In the genomic region with DNA sequence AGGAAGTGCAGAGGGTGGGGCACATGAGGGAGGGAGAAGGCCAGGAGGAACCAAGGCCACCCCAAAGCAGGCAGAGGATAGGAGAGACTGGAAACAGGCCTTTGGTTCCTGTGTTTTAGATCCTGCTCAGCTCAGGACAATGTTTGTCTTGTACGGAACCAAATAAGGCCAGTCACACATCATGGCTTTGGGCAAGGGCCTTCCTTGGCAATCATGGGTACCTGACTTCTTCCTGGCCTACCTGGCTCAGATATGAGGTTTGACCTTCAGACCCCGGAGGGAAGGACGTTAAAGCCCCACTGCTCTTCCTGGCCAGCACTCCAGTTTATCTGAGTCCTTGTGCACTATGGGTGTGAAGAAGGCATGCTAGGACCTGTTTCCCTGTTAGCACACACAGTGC, we compare ENCODE assay signal across 24 mouse cellular contexts.
A peak's percentile ranks its signal among the peaks of the same experiment; 100 is the strongest.
DNase-seq lines count a peak whose midpoint lies in the region; ATAC-seq and TF ChIP-seq lines count a peak whose summit lies in the region.
"Had no signal": no experiment of that assay in that cellular context is flagged by ENCODE, and none has a peak within 500 bp of the region (broad histone marks: within the 10 kb centered on the region; RNA-seq: fewer than 3 reads in every experiment).

No protein-coding gene starts in this region.

- peak overlapping the region; percentile 71 for H3K27ac ChIP-seq in lung, embryonic 15.5 days
- no peak overlapping the region for H3K27ac ChIP-seq in stomach, embryonic 14.5 days (ENCODE audit: low read length)
- H3K27ac ChIP-seq in stomach, postnatal 0 days (replicated peaks), result no peak overlapping the region
- no peak overlapping the region for H3K27ac ChIP-seq in stomach, embryonic 15.5 days
- H3K27ac ChIP-seq: embryonic facial prominence, embryonic 12.5 days; embryonic facial prominence, embryonic 15.5 days; gastrocnemius, adult 2 months; hindbrain, embryonic 10.5 days; hindbrain, embryonic 13.5 days had no signal

- TF ChIP-seq POLR2A in lung, adult 2 months (IDR thresholded peaks at IDR 0.05; ENCODE audit: borderline replicate concordance, extremely low read depth, low read depth, low read length), result no peak

- no peaks in the 10 kb centered on the region for H3K9me3 ChIP-seq in lung, embryonic 15.5 days
- H3K9me3 ChIP-seq in stomach, embryonic 14.5 days (ENCODE audit: control insufficient read depth, low read depth, low read length), result no peaks in the 10 kb centered on the region
- no peaks in the 10 kb centered on the region for H3K9me3 ChIP-seq in stomach, postnatal 0 days (ENCODE audit: control insufficient read depth, low read length)
- no peaks in the 10 kb centered on the region for H3K9me3 ChIP-seq in stomach, embryonic 15.5 days
- H3K9me3 ChIP-seq: embryonic facial prominence, embryonic 12.5 days; embryonic facial prominence, embryonic 15.5 days; hindbrain, embryonic 10.5 days had no signal

- no peak for TF ChIP-seq EP300 in stomach, postnatal 0 days (optimal IDR thresholded peaks at IDR 0.05)

- no peak for ATAC-seq in lung, embryonic 15.5 days (ENCODE audit: borderline replicate concordance, extremely low read depth, low FRiP score, low TSS enrichment)
- peak; percentile 24; the same call in 1 of the 2 replicates for ATAC-seq in stomach, embryonic 14.5 days (ENCODE audit: insufficient number of reproducible peaks, insufficient read depth, low FRiP score, low read depth)
- no peak for ATAC-seq in stomach, postnatal 0 days (ENCODE audit: low FRiP score, low TSS enrichment)
- ATAC-seq in stomach, embryonic 15.5 days (ENCODE audit: insufficient read depth, low FRiP score, low read depth), result peak; percentile 18; the same call in 1 of the 2 replicates
- ATAC-seq: activated CD4-positive, CD25-positive, alpha-beta regulatory T cell, adult 4 months; CD4-positive, CD25-positive, alpha-beta regulatory T cell, adult 4 months; forebrain, embryonic 14.5 days; forebrain, postnatal 0 days; hindbrain, embryonic 16.5 days had no signal

- no peaks in the 10 kb centered on the region for H3K27me3 ChIP-seq in lung, embryonic 15.5 days
- no peaks in the 10 kb centered on the region for H3K27me3 ChIP-seq in stomach, embryonic 14.5 days (ENCODE audit: control insufficient read depth, insufficient read depth, low read length)
- no peaks in the 10 kb centered on the region for H3K27me3 ChIP-seq in stomach, postnatal 0 days (ENCODE audit: control insufficient read depth, insufficient read depth, low read length)
- H3K27me3 ChIP-seq in stomach, embryonic 15.5 days (replicated peaks), result no peaks in the 10 kb centered on the region
- H3K27me3 ChIP-seq: embryonic facial prominence, embryonic 12.5 days; embryonic facial prominence, embryonic 15.5 days; hindbrain, embryonic 13.5 days had no signal

- H3K4me3 ChIP-seq in lung, embryonic 15.5 days, result no peak overlapping the region
- H3K4me3 ChIP-seq in lung, adult 2 months (replicated peaks; ENCODE audit: extremely low read depth, low read depth, low read length), result no peak overlapping the region
- no peak overlapping the region for H3K4me3 ChIP-seq in stomach, embryonic 14.5 days (ENCODE audit: low read depth, low read length)
- no peak overlapping the region for H3K4me3 ChIP-seq in stomach, postnatal 0 days (ENCODE audit: low read depth, low read length)
- H3K4me3 ChIP-seq in stomach, embryonic 15.5 days (replicated peaks), result no peak overlapping the region
- H3K4me3 ChIP-seq: embryonic facial prominence, embryonic 12.5 days; embryonic facial prominence, embryonic 15.5 days; gastrocnemius, adult 2 months; hindbrain, embryonic 10.5 days; hindbrain, embryonic 13.5 days had no signal

- no peak for DNase-seq in lung, adult 2 months
- DNase-seq in stomach, postnatal 0 days (ENCODE audit: low spot score), result no peak
- no peak for DNase-seq in adrenal gland, adult 8-10 months
- DNase-seq: adrenal gland, postnatal 10 days; adrenal gland, postnatal 36 days; cerebellum, adult 18-20 months; cerebellum, adult 9-11 months; cerebellum, postnatal 25 days; forebrain, postnatal 0 days; gastrocnemius, adult 2 months; gastrocnemius, postnatal 14 days; heart, adult 18-20 months; heart, postnatal 36 days had no signal

- peaks cover 14% of the 10 kb centered on the region; the same call in 1 of the 2 replicates for H3K4me1 ChIP-seq in lung, embryonic 15.5 days
- no peaks in the 10 kb centered on the region for H3K4me1 ChIP-seq in lung, adult 2 months (ENCODE audit: control insufficient read depth, insufficient read depth, low read length)
- H3K4me1 ChIP-seq in stomach, embryonic 14.5 days (ENCODE audit: control insufficient read depth, insufficient read depth, low read length), result no peaks in the 10 kb centered on the region
- no peaks in the 10 kb centered on the region for H3K4me1 ChIP-seq in stomach, postnatal 0 days (replicated peaks; ENCODE audit: control insufficient read depth, insufficient read depth)
- no peaks in the 10 kb centered on the region for H3K4me1 ChIP-seq in stomach, embryonic 15.5 days
- H3K4me1 ChIP-seq: embryonic facial prominence, embryonic 12.5 days; embryonic facial prominence, embryonic 15.5 days had no signal

- WGBS in lung, embryonic 15.5 days, result 65% methylated on average over 3 of the region's 3 CpGs
- 72% methylated on average over 3 of the region's 3 CpGs for WGBS in lung, adult 2 months
- 75% methylated on average over 3 of the region's 3 CpGs for WGBS in stomach, embryonic 14.5 days
- 68% methylated on average over 3 of the region's 3 CpGs for WGBS in stomach, postnatal 0 days
- WGBS in stomach, embryonic 15.5 days, result 71% methylated on average over 3 of the region's 3 CpGs

- no peak overlapping the region for H3K4me2 ChIP-seq in lung, embryonic 15.5 days
- no peak overlapping the region for H3K4me2 ChIP-seq in stomach, embryonic 14.5 days (replicated peaks; ENCODE audit: low read depth, low read length)
- H3K4me2 ChIP-seq in stomach, postnatal 0 days (replicated peaks; ENCODE audit: low read depth), result no peak overlapping the region
- H3K4me2 ChIP-seq in stomach, embryonic 15.5 days, result no peak overlapping the region
- H3K4me2 ChIP-seq: embryonic facial prominence, embryonic 12.5 days; embryonic facial prominence, embryonic 15.5 days; hindbrain, embryonic 13.5 days had no signal

- no peak overlapping the region for H3K9ac ChIP-seq in lung, embryonic 15.5 days
- no peak overlapping the region for H3K9ac ChIP-seq in stomach, embryonic 14.5 days (replicated peaks; ENCODE audit: low read depth, low read length)
- H3K9ac ChIP-seq in stomach, postnatal 0 days (ENCODE audit: low read length), result no peak overlapping the region
- no peak overlapping the region for H3K9ac ChIP-seq in stomach, embryonic 15.5 days
- H3K9ac ChIP-seq: embryonic facial prominence, embryonic 12.5 days; embryonic facial prominence, embryonic 15.5 days; forebrain, postnatal 0 days; hindbrain, embryonic 13.5 days had no signal

- no peaks in the 10 kb centered on the region for H3K36me3 ChIP-seq in lung, embryonic 15.5 days
- no peaks in the 10 kb centered on the region for H3K36me3 ChIP-seq in stomach, embryonic 14.5 days (ENCODE audit: control insufficient read depth, insufficient read depth, low read length)
- no peaks in the 10 kb centered on the region for H3K36me3 ChIP-seq in stomach, postnatal 0 days (ENCODE audit: control insufficient read depth, insufficient read depth, low read length)
- no peaks in the 10 kb centered on the region for H3K36me3 ChIP-seq in stomach, embryonic 15.5 days
- H3K36me3 ChIP-seq: embryonic facial prominence, embryonic 12.5 days; embryonic facial prominence, embryonic 15.5 days; hindbrain, embryonic 10.5 days; hindbrain, embryonic 13.5 days had no signal

- no peak for TF ChIP-seq CTCF in lung, adult 2 months (IDR thresholded peaks at IDR 0.05; ENCODE audit: insufficient read depth, low read length)
- no peak for TF ChIP-seq CTCF in stomach, postnatal 0 days (IDR thresholded peaks at IDR 0.05; ENCODE audit: low read depth)

Comparison
In these comparisons a context has a peak if more than half of its experiments do, and no peak if none do; other contexts are left out.
1. ATAC-seq: peak in stomach, embryonic 14.5 days (single experiment) and stomach, embryonic 15.5 days (single experiment); none in lung, embryonic 15.5 days (single experiment) and stomach, postnatal 0 days (single experiment).